Mouse (Mus musculus) MEL (cell line): ENCODE results near the gene Endov. TPM values are rescaled to one million over a fixed set of nuclear protein-coding genes. Genes with fewer than 3 reads are reported as not detected.

Experiments used
- DNase-seq: peaks from one replicate; pipeline ENCODE4 v3.0.0; 2011; ENCODE audit warnings: low read depth, low spot score
- H3K27ac ChIP-seq: 2 replicates; pipeline ENCODE4 v1.5.1; 2012; ENCODE audit warnings: low read depth, mild to moderate bottlenecking, control low read depth, low read length, moderate library complexity; ENCODE audit not compliant: control insufficient read depth
- H3K27me3 ChIP-seq, 2 experiments: fragments of 150-350 bp in 1 of 2; sonication (generic) in 1 of 2; 2 replicates each; pipeline ENCODE4 v1.6.1; 2012; ENCODE audit warnings: low read length in 2 of 2, mild to moderate bottlenecking in 2 of 2, improper control_type of control experiment in 1 of 2, moderate library complexity in 1 of 2; ENCODE audit not compliant: insufficient read depth in 2 of 2, control insufficient read depth in 1 of 2
- H3K36me3 ChIP-seq, 2 experiments: 2 replicates each; pipeline ENCODE4 v1.6.1; 2012 to 2014; ENCODE audit warnings: low read length in 2 of 2, improper control_type of control experiment in 1 of 2, inconsistent platforms in 1 of 2, mild to moderate bottlenecking in 1 of 2; ENCODE audit not compliant: insufficient read depth in 2 of 2, control insufficient read depth in 1 of 2
- H3K4me1 ChIP-seq, 2 experiments: fragments of 150-350 bp in 1 of 2; sonication (generic) in 1 of 2; 2 replicates each; pipeline ENCODE4 v1.6.1; 2012; ENCODE audit warnings: low read length in 2 of 2, improper control_type of control experiment in 1 of 2, mild to moderate bottlenecking in 1 of 2; ENCODE audit not compliant: insufficient read depth in 2 of 2, control insufficient read depth in 1 of 2
- H3K4me3 ChIP-seq, 2 experiments: fragments of 150-350 bp in 1 of 2; sonication (generic) in 1 of 2; 2 replicates each; pipeline ENCODE4 v1.5.1; 2012; ENCODE audit warnings: low read depth in 2 of 2, low read length in 2 of 2, mild to moderate bottlenecking in 2 of 2, moderate library complexity in 2 of 2, control low read depth in 1 of 2, improper control_type of control experiment in 1 of 2; ENCODE audit not compliant: control insufficient read depth in 1 of 2, insufficient read depth in 1 of 2
- H3K79me2 ChIP-seq: 2 replicates; pipeline ENCODE4 v1.6.1; 2012; ENCODE audit warnings: mild to moderate bottlenecking, low read length, moderate library complexity; ENCODE audit not compliant: control insufficient read depth, poor library complexity, insufficient read depth
- H3K9ac ChIP-seq: 2 replicates; pipeline ENCODE4 v1.6.1; 2012; ENCODE audit warnings: low read depth, mild to moderate bottlenecking, control low read depth, low read length, moderate library complexity; ENCODE audit not compliant: control insufficient read depth, poor library complexity, severe bottlenecking
- H3K9me3 ChIP-seq: fragments of 150-350 bp; sonication (generic); replicated peaks from 2 replicates; pipeline ENCODE4 v1.6.1; 2012; ENCODE audit warnings: mild to moderate bottlenecking, low read length, improper control_type of control experiment, moderate library complexity; ENCODE audit not compliant: insufficient read depth
- TAL1 ChIP-seq: IDR thresholded peaks from 2 replicates; pipeline ENCODE4 v1.6.1; 2012; ENCODE audit warnings: mild to moderate bottlenecking, inconsistent platforms, low read length, moderate library complexity, mixed read lengths
- TCF12 ChIP-seq: IDR thresholded peaks from 2 replicates; pipeline ENCODE4 v1.6.1; 2014; ENCODE audit warnings: low read depth, mild to moderate bottlenecking, inconsistent platforms, low read length, improper control_type of control experiment, moderate library complexity
- UBTF ChIP-seq: IDR thresholded peaks from 2 replicates; pipeline ENCODE4 v1.6.1; 2012; ENCODE audit warnings: low read depth, mild to moderate bottlenecking, inconsistent platforms, low read length, improper control_type of control experiment, moderate library complexity, borderline replicate concordance; ENCODE audit not compliant: insufficient read depth
- USF1 ChIP-seq: IDR thresholded peaks from 2 replicates; pipeline ENCODE4 v1.6.1; 2014; ENCODE audit warnings: low read depth, mild to moderate bottlenecking, inconsistent platforms, low read length, improper control_type of control experiment, moderate library complexity
- polyA plus RNA-seq, 2 experiments: library from polyadenylated mRNA; stranded (reverse) in 1 of 2; unstranded in 1 of 2; fragments of >175 nt in 1 of 2; fragments of >200 nt in 1 of 2; gene quantifications; 2 replicates each; pipeline versions ENCODE4 v1.2.1 to v1.2.4; 2012; ENCODE audit warnings: low replicate concordance in 2 of 2, low read depth in 1 of 2; ENCODE audit not compliant: insufficient read length in 2 of 2, insufficient read depth in 1 of 2, missing spikeins in 1 of 2
- total RNA-seq: library from RNA; depleted of rRNA; stranded (reverse); fragments of 300-350 nt; gene quantifications from 2 replicates; pipeline ENCODE4 v1.2.3, GENCODE M21; 2012; rRNA removed

Endov gene
- total and polyA plus RNA-seq, 3 experiments, result 16.8 to 19.5 TPM; not detected in 1

GRCm38 (mm10) chr11:119558870-119559610 is 67.9 kb downstream of the Endov start:
- Histone ChIP-seq H3K36me3 (no peaks in the 10 kb centered on the region), H3K27ac (no peak overlapping the region), H3K27me3 (peaks cover 7 to 12% of the 10 kb centered on the region in 2 experiments), H3K4me1 (no peaks in the 10 kb centered on the region), H3K9me3 (no peaks in the 10 kb centered on the region), H3K4me3 (no peak overlapping the region), H3K9ac (no peak overlapping the region), H3K79me2 (no peaks in the 10 kb centered on the region)
- TF ChIP-seq USF1 (peak; percentile 68), TAL1 (no peak), TCF12 (no peak), UBTF (no peak)
- no peak for DNase-seq

Other genes with a start within 250 kb of the Endov start
- gene Gaa, start 223.5 kb upstream of the Endov start, total RNA-seq, result 51.4 and 54.1 TPM in 2 replicates
- gene Gaa, start 223.5 kb upstream of the Endov start, polyA plus RNA-seq, result 10 to 100 TPM in 1 of 2 experiments, not detected in 1; 85.6 TPM
- gene Eif4a3, start 191.3 kb upstream of the Endov start, total RNA-seq, result 509 and 608 TPM in 2 replicates
- 100 to 1,000 TPM; 427 to 521 TPM for gene Eif4a3, start 191.3 kb upstream of the Endov start, polyA plus RNA-seq
- gene Card14, start 183.6 kb upstream of the Endov start, total RNA-seq, result not detected in 2 replicates
- gene Card14, start 183.6 kb upstream of the Endov start, polyA plus RNA-seq, result not detected
- 0.12 TPM in 1 of 2 replicates, not detected in the other for gene Sgsh, start 135.8 kb upstream of the Endov start, total RNA-seq
- under 1 TPM in 1 of 2 experiments, not detected in 1; 0.25 TPM for gene Sgsh, start 135.8 kb upstream of the Endov start, polyA plus RNA-seq
- gene Slc26a11, start 135.8 kb upstream of the Endov start, total RNA-seq, result not detected in 2 replicates
- under 1 TPM in 1 of 2 experiments, not detected in 1; 0.04 TPM for gene Slc26a11, start 135.8 kb upstream of the Endov start, polyA plus RNA-seq
- gene Rnf213, start 98.2 kb upstream of the Endov start, total RNA-seq, result 6.6 and 11.6 TPM in 2 replicates
- 10 to 100 TPM in 1 of 2 experiments, not detected in 1; 10.7 TPM for gene Rnf213, start 98.2 kb upstream of the Endov start, polyA plus RNA-seq
- gene Nptx1, start 56.4 kb downstream of the Endov start, total RNA-seq, result not detected in 2 replicates
- gene Nptx1, start 56.4 kb downstream of the Endov start, polyA plus RNA-seq, result not detected
- gene Rptor, start 111.6 kb downstream of the Endov start, total RNA-seq, result 32.0 and 34.9 TPM in 2 replicates
- gene Rptor, start 111.6 kb downstream of the Endov start, polyA plus RNA-seq, result 10 to 100 TPM in 1 of 2 experiments, not detected in 1; 33.9 TPM